Mouse (Mus musculus) limb, embryonic 13.5 days (tissue): Measurements from ENCODE around the gene Arhgap22. TPM values are rescaled to one million over a fixed set of nuclear protein-coding genes. Genes with fewer than 3 reads are reported as not detected.
A peak's percentile ranks its signal among the peaks of the same experiment; 100 is the strongest.

Source experiments
- ATAC-seq: fragments of 200-750 bp; cut with Nextera tagmentation; 2 replicates; pipeline ENCODE4 v1.8.0; 2017; ENCODE audit warnings: low read depth, moderate number of reproducible peaks, moderate TSS enrichment; ENCODE audit not compliant: low FRiP score
- H3K27ac ChIP-seq: fragments of 300-500 bp; sonication (generic); 2 replicates; pipeline ENCODE4 v1.5.1; 2015; ENCODE audit warnings: inconsistent platforms, mild to moderate bottlenecking, moderate library complexity
- H3K27me3 ChIP-seq: fragments of 300-500 bp; sonication (generic); 2 replicates; pipeline ENCODE4 v1.6.1; 2015; ENCODE audit warnings: mild to moderate bottlenecking, inconsistent platforms
- H3K36me3 ChIP-seq: fragments of 300-500 bp; sonication (generic); 2 replicates; pipeline ENCODE4 v1.6.1; 2015; ENCODE audit warnings: inconsistent platforms, mild to moderate bottlenecking, moderate library complexity
- H3K4me1 ChIP-seq: fragments of 300-500 bp; sonication (generic); 2 replicates; pipeline ENCODE4 v1.6.1; 2015; ENCODE audit warnings: inconsistent platforms
- H3K4me2 ChIP-seq: fragments of 300-500 bp; sonication (generic); replicated peaks from 2 replicates; pipeline ENCODE4 v1.6.1; 2015; ENCODE audit warnings: inconsistent platforms, mild to moderate bottlenecking, moderate library complexity
- H3K4me3 ChIP-seq: fragments of 300-500 bp; sonication (generic); 2 replicates; pipeline ENCODE4 v1.5.1; 2015; ENCODE audit warnings: moderate library complexity, mild to moderate bottlenecking, inconsistent platforms
- H3K9ac ChIP-seq: fragments of 300-500 bp; sonication (generic); 2 replicates; pipeline ENCODE4 v1.6.1; 2015; ENCODE audit warnings: mild to moderate bottlenecking, inconsistent platforms
- H3K9me3 ChIP-seq: fragments of 300-500 bp; sonication (generic); 2 replicates; pipeline ENCODE4 v1.6.1; 2016; ENCODE audit warnings: inconsistent platforms
- WGBS: fragments of 180-500 bp; shearing (Covaris S2); methylation state at CpG from one replicate; pipeline ENCODE4 v1.1.7; 2015; 5-methylcytosine and 5-hydroxymethylcytosine counted together
- polyA plus RNA-seq: library from polyadenylated mRNA; unstranded; fragments of >200 nt; fragmentation: Nextera tagmentation; extraction: Ambion mirVana; gene quantifications from 2 replicates; pipeline ENCODE4 v1.2.1, GENCODE M21; 2015

Gene Arhgap22
- polyA plus RNA-seq, 1 experiment from 2014 or later: 7.7 TPM

DNA sequence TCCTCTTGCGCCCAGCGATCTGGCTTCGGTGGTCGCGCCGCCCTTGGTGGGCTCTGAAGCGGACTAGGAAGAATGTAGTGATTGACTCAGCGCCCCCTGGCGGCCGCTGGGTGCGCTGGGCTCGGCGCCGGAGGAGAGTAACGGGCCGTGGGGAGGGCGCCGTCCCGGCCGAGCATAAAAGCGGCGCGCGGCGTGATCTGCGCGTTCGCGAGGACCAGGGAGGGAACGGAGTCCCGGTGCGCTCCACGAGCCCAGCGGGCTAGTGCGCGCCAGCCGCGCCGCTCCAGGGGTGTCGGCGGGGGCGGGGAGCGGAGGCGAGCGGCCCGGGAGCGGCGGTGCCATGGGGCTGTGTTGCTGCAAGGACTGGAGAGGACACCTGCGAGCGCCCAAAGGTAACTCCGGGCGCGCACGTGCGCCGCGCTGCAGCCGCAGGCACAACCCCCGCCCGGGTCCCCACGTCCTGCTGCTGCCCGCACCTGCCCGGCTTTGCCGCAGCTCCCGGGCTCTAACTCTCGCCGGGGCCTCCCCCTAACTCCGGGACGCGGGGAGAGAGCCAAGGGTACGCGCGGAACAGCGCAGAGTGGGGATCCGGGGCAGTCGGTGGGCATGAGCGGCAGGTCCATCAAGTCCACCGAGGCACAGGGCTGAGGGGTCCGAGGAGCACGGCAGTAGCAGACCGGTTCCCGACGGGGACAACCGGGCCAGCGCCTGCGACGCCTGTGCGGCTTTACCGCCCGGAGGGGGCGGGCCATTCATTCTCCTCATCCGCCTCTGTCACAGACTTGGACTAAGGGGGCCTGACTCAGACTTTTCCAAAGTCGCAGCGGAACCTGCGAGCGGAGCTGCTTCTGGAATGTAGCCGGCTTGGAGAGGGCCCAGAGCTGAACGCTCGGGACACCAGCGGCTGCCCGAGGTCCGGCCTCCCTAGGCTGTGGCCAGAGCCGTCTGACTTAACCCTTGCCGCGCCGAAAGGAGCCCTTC lies 106.0 kb downstream of the Arhgap22 start:
- H3K27ac ChIP-seq: no peak overlapping the region; the same call in 1 of the 2 replicates
- WGBS: under 1% methylated on average over 106 of the region's 106 CpGs
- peak overlapping the region; percentile 63 for H3K9ac ChIP-seq
- peak overlapping the region; percentile 98 for H3K4me2 ChIP-seq
- H3K27me3 ChIP-seq: peaks cover 47% of the 10 kb centered on the region
- H3K36me3 ChIP-seq: no peaks in the 10 kb centered on the region
- no peaks in the 10 kb centered on the region for H3K9me3 ChIP-seq
- peak overlapping the region; percentile 67 for H3K4me3 ChIP-seq
- ATAC-seq: peak; percentile 69
- H3K4me1 ChIP-seq: peaks cover 23% of the 10 kb centered on the region

DNA sequence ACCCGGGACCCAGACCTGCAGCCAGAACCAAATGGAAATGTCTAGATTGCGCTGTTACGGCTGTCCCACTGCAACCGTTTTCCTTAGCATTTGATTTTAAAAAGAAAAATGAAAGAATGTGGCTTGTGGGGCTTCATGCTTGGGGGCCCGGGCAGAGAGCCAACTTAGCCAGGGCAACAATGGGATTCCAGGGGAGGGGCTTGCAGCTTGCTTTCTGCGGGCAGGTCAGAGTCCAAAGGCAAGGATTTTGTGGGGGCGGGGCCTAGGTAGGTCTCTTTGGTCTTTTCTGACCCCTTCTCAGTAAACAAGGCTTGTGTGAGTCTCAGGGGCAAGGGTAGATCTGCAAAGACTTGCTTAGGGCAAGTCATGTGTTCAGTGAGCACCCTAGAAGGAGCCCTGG lies 107.0 kb downstream of the Arhgap22 start:
- no peak overlapping the region for H3K27ac ChIP-seq
- no peaks in the 10 kb centered on the region for H3K9me3 ChIP-seq
- H3K36me3 ChIP-seq: no peaks in the 10 kb centered on the region
- WGBS: 13% methylated on average over 7 of the region's 7 CpGs
- peak overlapping the region; percentile 98 for H3K4me2 ChIP-seq
- peaks cover 23% of the 10 kb centered on the region for H3K4me1 ChIP-seq
- ATAC-seq: no peak
- peaks cover 42% of the 10 kb centered on the region for H3K27me3 ChIP-seq
- H3K9ac ChIP-seq: 0 out of 2 replicates have a peak overlapping the region, but pooled peaks have one; percentile 63
- H3K4me3 ChIP-seq: peak overlapping the region; percentile 67

DNA sequence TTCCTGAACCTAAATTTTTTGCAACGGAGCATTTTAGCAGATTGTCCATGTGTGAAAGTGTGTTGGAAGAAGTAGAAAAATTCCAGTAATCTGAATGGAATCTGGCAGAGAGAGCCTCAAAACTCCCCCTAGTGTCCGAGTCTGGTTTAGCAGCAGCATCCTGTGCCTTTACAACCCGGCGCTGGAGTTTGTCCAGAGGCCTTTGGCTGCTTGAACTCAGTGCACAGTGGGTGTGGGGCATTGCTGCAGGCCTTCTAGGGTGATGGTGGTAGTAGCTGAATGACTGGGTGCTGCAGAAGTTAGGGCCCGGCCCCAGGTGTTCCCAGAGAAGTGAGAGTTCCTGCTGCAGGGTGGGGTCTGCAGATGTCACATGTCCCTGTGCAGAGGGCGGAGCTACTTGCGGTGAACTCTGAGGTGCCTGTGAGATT lies 108.8 kb downstream of the Arhgap22 start:
- no peaks in the 10 kb centered on the region for H3K9me3 ChIP-seq
- H3K27me3 ChIP-seq: peaks cover 32% of the 10 kb centered on the region
- 25% methylated on average over 7 of the region's 7 CpGs for WGBS
- H3K4me2 ChIP-seq: no peak overlapping the region
- no peak for ATAC-seq
- no peaks in the 10 kb centered on the region for H3K36me3 ChIP-seq
- peaks cover 31% of the 10 kb centered on the region for H3K4me1 ChIP-seq
- H3K27ac ChIP-seq: no peak overlapping the region
- H3K4me3 ChIP-seq: no peak overlapping the region
- no peak overlapping the region for H3K9ac ChIP-seq

DNA sequence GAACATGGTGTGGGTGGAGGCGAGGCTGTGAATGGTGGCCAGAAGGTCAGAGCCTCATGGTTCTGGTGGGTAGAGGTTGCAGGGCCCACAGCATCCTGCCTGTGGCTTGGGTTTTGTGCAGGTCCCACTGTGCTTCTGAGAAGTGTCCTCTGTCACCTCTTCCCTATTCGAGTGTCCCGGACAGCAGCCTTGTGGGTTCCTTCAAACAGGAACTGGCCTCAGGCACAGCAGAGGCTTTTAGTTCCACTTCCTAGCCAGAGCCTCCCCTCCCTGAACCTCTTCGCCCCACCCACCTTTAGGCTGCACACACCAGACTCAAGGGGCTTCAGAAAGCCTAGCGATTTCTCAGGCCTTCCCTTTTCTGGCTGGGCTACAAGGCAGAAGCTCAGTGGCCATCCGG lies 110.7 kb downstream of the Arhgap22 start:
- Histone ChIP-seq H3K4me3 (no peak overlapping the region), H3K36me3 (no peaks in the 10 kb centered on the region), H3K27ac (no peak overlapping the region), H3K4me1 (peaks cover 37% of the 10 kb centered on the region), H3K9me3 (no peaks in the 10 kb centered on the region), H3K27me3 (peaks cover 19% of the 10 kb centered on the region), H3K4me2 (no peak overlapping the region), H3K9ac (no peak overlapping the region)
- 75% methylated on average over 6 of the region's 6 CpGs for WGBS
- ATAC-seq: no peak

DNA sequence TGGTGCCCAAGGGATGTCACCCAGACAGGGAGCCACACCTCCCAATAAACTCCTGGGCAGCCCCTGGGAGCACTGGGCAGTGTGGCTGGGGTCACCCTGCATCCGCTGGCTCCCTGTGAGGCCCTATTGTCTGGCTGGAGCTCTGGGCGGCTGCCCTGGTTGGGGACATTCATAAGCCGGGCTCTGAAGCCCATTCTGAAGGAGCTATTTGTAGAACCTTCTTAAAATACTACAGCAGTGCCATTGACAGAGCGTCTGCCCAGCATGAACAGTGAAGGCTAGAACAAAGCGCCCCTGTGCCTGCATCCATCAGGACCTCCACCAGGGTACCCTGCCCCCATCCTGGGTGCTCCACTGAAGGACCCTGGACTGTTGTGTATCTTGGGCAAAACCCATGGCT lies 114.5 kb downstream of the Arhgap22 start:
- Histone ChIP-seq H3K4me2 (0 out of 2 replicates have a peak overlapping the region, but pooled peaks have one; percentile 14), H3K4me3 (no peak overlapping the region), H3K27me3 (no peaks in the 10 kb centered on the region), H3K27ac (no peak overlapping the region), H3K4me1 (peaks cover 42% of the 10 kb centered on the region), H3K36me3 (no peaks in the 10 kb centered on the region), H3K9me3 (no peaks in the 10 kb centered on the region), H3K9ac (no peak overlapping the region)
- 50% methylated on average over 5 of the region's 5 CpGs for WGBS
- 0 out of 2 replicates have a peak, but pooled peaks have one; percentile 41 for ATAC-seq

DNA sequence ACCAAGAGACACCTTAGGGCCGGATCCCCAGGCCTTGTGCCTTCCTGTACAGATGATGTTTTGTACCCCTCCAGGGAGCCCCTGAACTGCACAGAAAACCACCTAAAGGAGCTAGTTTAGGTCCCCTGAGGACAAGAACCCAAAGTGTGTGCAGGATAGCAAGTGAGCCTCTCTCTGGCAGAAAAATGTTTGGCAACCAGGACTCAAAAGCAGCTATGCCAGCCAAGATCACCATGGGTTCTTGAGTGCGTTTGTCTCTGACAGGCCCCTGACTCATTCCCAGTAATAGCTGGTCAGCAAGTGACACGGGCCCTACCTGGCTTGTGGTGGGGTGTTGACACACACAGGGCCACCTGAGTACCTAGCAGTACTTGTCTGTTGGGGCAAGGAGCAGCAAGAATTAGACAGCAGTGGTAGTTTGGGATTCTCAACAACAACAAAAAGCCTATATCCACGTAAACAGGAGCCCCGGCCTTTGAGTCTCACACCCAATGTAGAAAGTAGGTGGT lies 115.5 kb downstream of the Arhgap22 start:
- no peak for ATAC-seq
- WGBS: 89% methylated on average over 5 of the region's 5 CpGs
- H3K27me3 ChIP-seq: no peaks in the 10 kb centered on the region
- H3K4me1 ChIP-seq: peaks cover 42% of the 10 kb centered on the region
- no peaks in the 10 kb centered on the region for H3K36me3 ChIP-seq
- H3K9me3 ChIP-seq: no peaks in the 10 kb centered on the region
- no peak overlapping the region for H3K9ac ChIP-seq
- no peak overlapping the region for H3K27ac ChIP-seq
- no peak overlapping the region for H3K4me3 ChIP-seq
- no peak overlapping the region for H3K4me2 ChIP-seq

GRCm38 (mm10) chr14:33330986-33331385 lies 117.2 kb downstream of the Arhgap22 start:
- Histone ChIP-seq H3K4me1 (peaks cover 49% of the 10 kb centered on the region), H3K27me3 (no peaks in the 10 kb centered on the region), H3K27ac (no peak overlapping the region; the same call in 1 of the 2 replicates), H3K9ac (no peak overlapping the region), H3K4me3 (no peak overlapping the region), H3K4me2 (no peak overlapping the region), H3K36me3 (no peaks in the 10 kb centered on the region), H3K9me3 (no peaks in the 10 kb centered on the region)
- ATAC-seq: no peak
- 59% methylated on average over 4 of the region's 4 CpGs for WGBS

- no peak overlapping the region for H3K4me3 ChIP-seq
- no peaks in the 10 kb centered on the region for H3K27me3 ChIP-seq
- peaks cover 49% of the 10 kb centered on the region for H3K4me1 ChIP-seq
- peak overlapping the region; percentile 18; the same call in 1 of the 2 replicates for H3K27ac ChIP-seq
- H3K36me3 ChIP-seq: no peaks in the 10 kb centered on the region
- no peak overlapping the region for H3K4me2 ChIP-seq
- H3K9ac ChIP-seq: no peak overlapping the region
- WGBS: 44% methylated on average over 4 of the region's 4 CpGs
- no peaks in the 10 kb centered on the region for H3K9me3 ChIP-seq
- ATAC-seq: no peak
Measured at GRCm38 (mm10) chr14:33331627-33332026, 117.8 kb downstream of the Arhgap22 start.

DNA sequence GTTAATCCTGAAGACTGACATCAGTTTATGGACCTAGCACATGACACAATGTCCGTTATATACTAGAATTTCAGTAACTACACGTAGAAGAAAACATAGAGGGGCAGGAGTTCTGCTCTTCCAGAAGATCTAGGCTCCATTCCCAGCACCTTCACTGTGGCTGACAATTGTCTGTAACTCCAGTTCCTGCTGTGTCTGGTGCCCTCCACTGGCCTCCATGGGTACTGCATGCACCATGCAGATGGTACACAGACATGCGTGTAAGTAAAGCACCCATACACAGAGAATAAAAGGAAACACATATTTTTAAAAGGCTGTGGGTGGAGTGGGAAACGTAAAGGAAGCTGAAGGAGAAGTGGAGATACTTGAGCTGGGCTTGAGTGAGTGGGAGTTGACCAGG lies 120.0 kb downstream of the Arhgap22 start:
- 82% methylated on average over 4 of the region's 4 CpGs for WGBS
- Histone ChIP-seq H3K9ac (no peak overlapping the region), H3K9me3 (no peaks in the 10 kb centered on the region), H3K36me3 (no peaks in the 10 kb centered on the region), H3K27ac (no peak overlapping the region), H3K4me3 (no peak overlapping the region), H3K27me3 (no peaks in the 10 kb centered on the region), H3K4me2 (no peak overlapping the region), H3K4me1 (peaks cover 28% of the 10 kb centered on the region)
- ATAC-seq: no peak

DNA sequence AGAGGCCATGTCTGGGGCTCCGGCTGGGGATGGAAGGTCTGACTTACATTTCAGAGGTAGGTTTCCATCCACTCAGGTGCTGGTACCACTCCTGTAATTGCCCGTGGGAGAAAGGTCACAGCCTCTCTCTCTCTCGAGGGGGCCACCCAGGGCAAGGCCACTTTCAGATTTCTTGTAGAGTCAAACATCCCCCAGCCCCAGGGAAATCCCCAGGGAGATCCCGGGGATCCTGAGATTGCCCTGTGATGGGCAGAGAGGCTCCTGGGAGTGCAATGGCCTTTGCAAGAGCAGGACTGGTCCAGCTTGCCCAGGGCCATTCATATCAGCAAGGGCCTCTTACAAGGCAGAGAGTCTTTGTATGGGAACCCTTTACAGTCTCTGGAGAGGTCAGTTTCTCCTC lies 120.6 kb downstream of the Arhgap22 start:
- Histone ChIP-seq H3K9me3 (no peaks in the 10 kb centered on the region), H3K4me2 (no peak overlapping the region), H3K36me3 (no peaks in the 10 kb centered on the region), H3K27me3 (no peaks in the 10 kb centered on the region), H3K4me3 (no peak overlapping the region), H3K9ac (no peak overlapping the region), H3K27ac (no peak overlapping the region), H3K4me1 (peaks cover 27% of the 10 kb centered on the region)
- no peak for ATAC-seq
- 81% methylated on average over 4 of the region's 4 CpGs for WGBS

DNA sequence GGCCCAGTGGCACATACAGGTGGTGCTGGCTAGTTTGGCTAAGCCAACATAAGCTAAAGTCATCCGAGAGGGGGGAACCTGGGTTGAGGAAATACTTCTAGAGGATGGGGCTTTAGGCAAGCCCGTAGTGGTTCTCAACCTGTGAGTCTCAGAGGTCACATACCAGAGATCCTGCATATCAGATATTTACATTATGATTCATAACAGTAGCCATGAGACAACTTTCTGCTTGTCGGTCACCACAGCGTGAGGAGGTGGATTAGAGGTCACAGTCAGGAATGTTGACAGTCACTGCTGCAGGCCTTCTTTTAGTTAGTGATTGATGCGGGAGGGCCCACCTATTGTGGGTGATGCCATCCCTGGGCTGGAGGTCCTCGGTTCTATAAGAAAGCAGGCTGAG lies 121.9 kb downstream of the Arhgap22 start:
- H3K9me3 ChIP-seq: no peaks in the 10 kb centered on the region
- no peak for ATAC-seq
- 77% methylated on average over 6 of the region's 6 CpGs for WGBS

GRCm38 (mm10) chr14:33338684-33339083 lies 124.9 kb downstream of the Arhgap22 start:
- WGBS: 72% methylated on average over 5 of the region's 5 CpGs
- ATAC-seq: no peak

More for the DNA sequence above, 121.9 kb downstream of the Arhgap22 start:
- Histone ChIP-seq H3K9ac (no peak overlapping the region), H3K27ac (no peak overlapping the region), H3K27me3 (no peaks in the 10 kb centered on the region), H3K4me2 (no peak overlapping the region), H3K36me3 (no peaks in the 10 kb centered on the region), H3K4me3 (no peak overlapping the region), H3K4me1 (peaks cover 21% of the 10 kb centered on the region)

More at GRCm38 (mm10) chr14:33338684-33339083, 124.9 kb downstream of the Arhgap22 start:
- H3K4me1 ChIP-seq: 0 out of 2 replicates have a peak, but pooled peaks cover 7% of the 10 kb centered on the region
- H3K4me3 ChIP-seq: no peak overlapping the region
- no peak overlapping the region for H3K9ac ChIP-seq
- H3K4me2 ChIP-seq: no peak overlapping the region
- H3K9me3 ChIP-seq: no peaks in the 10 kb centered on the region
- H3K36me3 ChIP-seq: no peaks in the 10 kb centered on the region
- no peak overlapping the region for H3K27ac ChIP-seq
- peaks cover 3% of the 10 kb centered on the region; the same call in 1 of the 2 replicates for H3K27me3 ChIP-seq
